Mouse (Mus musculus): Measurements from ENCODE around the gene Slc38a2. TPM values are rescaled to one million over a fixed set of nuclear protein-coding genes. Genes with fewer than 3 reads are reported as not detected.
A peak's percentile ranks its signal among the peaks of the same experiment; 100 is the strongest.

Slc38a2 gene
- polyA plus RNA-seq, 1 experiment from 2014 or later, result 149 TPM

- H3K4me3 ChIP-seq (ENCODE audit: low read depth, low read length), result peak overlapping the region; percentile 33
- peak; percentile 81 for ATAC-seq (ENCODE audit: insufficient number of reproducible peaks, insufficient read depth, low FRiP score, low read depth)
- H3K9ac ChIP-seq (replicated peaks; ENCODE audit: low read depth, low read length), result peak overlapping the region; percentile 36
- peak overlapping the region; percentile 48 for H3K4me2 ChIP-seq (replicated peaks; ENCODE audit: low read depth, low read length)
- H3K36me3 ChIP-seq (ENCODE audit: control insufficient read depth, insufficient read depth, low read length), result no peaks in the 10 kb centered on the region
- WGBS, result 23% methylated on average over 14 of the region's 14 CpGs
- H3K9me3 ChIP-seq (ENCODE audit: control insufficient read depth, low read depth, low read length), result no peaks in the 10 kb centered on the region
- peaks cover 5% of the 10 kb centered on the region; the same call in 1 of the 2 replicates for H3K4me1 ChIP-seq (ENCODE audit: control insufficient read depth, insufficient read depth, low read length)
- peak overlapping the region; percentile 79 for H3K27ac ChIP-seq (ENCODE audit: low read length)
- H3K27me3 ChIP-seq (ENCODE audit: control insufficient read depth, insufficient read depth, low read length), result no peaks in the 10 kb centered on the region
These were observed 9.5 kb upstream of the Slc38a2 start for GRCm38 (mm10) chr15:96708976-96709490.

GRCm38 (mm10) chr15:96708428-96708827 is 8.9 kb upstream of the Slc38a2 start:
- 77% methylated on average over 8 of the region's 8 CpGs for WGBS
- ATAC-seq (ENCODE audit: insufficient number of reproducible peaks, insufficient read depth, low FRiP score, low read depth), result no peak
- peaks cover 5% of the 10 kb centered on the region; the same call in 1 of the 2 replicates for H3K4me1 ChIP-seq (ENCODE audit: control insufficient read depth, insufficient read depth, low read length)
- no peaks in the 10 kb centered on the region for H3K36me3 ChIP-seq (ENCODE audit: control insufficient read depth, insufficient read depth, low read length)
- no peaks in the 10 kb centered on the region for H3K9me3 ChIP-seq (ENCODE audit: control insufficient read depth, low read depth, low read length)
- no peaks in the 10 kb centered on the region for H3K27me3 ChIP-seq (ENCODE audit: control insufficient read depth, insufficient read depth, low read length)
- H3K9ac ChIP-seq (replicated peaks; ENCODE audit: low read depth, low read length), result no peak overlapping the region
- no peak overlapping the region for H3K4me3 ChIP-seq (ENCODE audit: low read depth, low read length)
- H3K4me2 ChIP-seq (replicated peaks; ENCODE audit: low read depth, low read length), result no peak overlapping the region
- no peak overlapping the region for H3K27ac ChIP-seq (ENCODE audit: low read length)

GRCm38 (mm10) chr15:96707936-96708335 is 8.4 kb upstream of the Slc38a2 start:
- H3K4me3 ChIP-seq (ENCODE audit: low read depth, low read length), result no peak overlapping the region
- H3K27me3 ChIP-seq (ENCODE audit: control insufficient read depth, insufficient read depth, low read length), result no peaks in the 10 kb centered on the region
- ATAC-seq (ENCODE audit: insufficient number of reproducible peaks, insufficient read depth, low FRiP score, low read depth), result no peak
- H3K36me3 ChIP-seq (ENCODE audit: control insufficient read depth, insufficient read depth, low read length), result no peaks in the 10 kb centered on the region
- peaks cover 5% of the 10 kb centered on the region; the same call in 1 of the 2 replicates for H3K4me1 ChIP-seq (ENCODE audit: control insufficient read depth, insufficient read depth, low read length)
- no peak overlapping the region for H3K27ac ChIP-seq (ENCODE audit: low read length)
- no peak overlapping the region for H3K9ac ChIP-seq (replicated peaks; ENCODE audit: low read depth, low read length)
- H3K4me2 ChIP-seq (replicated peaks; ENCODE audit: low read depth, low read length), result no peak overlapping the region
- no peaks in the 10 kb centered on the region for H3K9me3 ChIP-seq (ENCODE audit: control insufficient read depth, low read depth, low read length)
- 55% methylated on average over 2 of the region's 2 CpGs for WGBS

GRCm38 (mm10) chr15:96702466-96703031 is 3.0 kb upstream of the Slc38a2 start:
- no peak for ATAC-seq (ENCODE audit: insufficient number of reproducible peaks, insufficient read depth, low FRiP score, low read depth)
- Histone ChIP-seq H3K27ac (ENCODE audit: low read length) (no peak overlapping the region), H3K36me3 (ENCODE audit: control insufficient read depth, insufficient read depth, low read length) (0 out of 2 replicates have a peak, but pooled peaks cover 4% of the 10 kb centered on the region), H3K4me1 (ENCODE audit: control insufficient read depth, insufficient read depth, low read length) (peaks cover 6% of the 10 kb centered on the region), H3K9me3 (ENCODE audit: control insufficient read depth, low read depth, low read length) (no peaks in the 10 kb centered on the region), H3K27me3 (ENCODE audit: control insufficient read depth, insufficient read depth, low read length) (no peaks in the 10 kb centered on the region), H3K4me2 (replicated peaks; ENCODE audit: low read depth, low read length) (no peak overlapping the region), H3K9ac (replicated peaks; ENCODE audit: low read depth, low read length) (no peak overlapping the region), H3K4me3 (ENCODE audit: low read depth, low read length) (no peak overlapping the region)
- WGBS, result 89% methylated on average over 12 of the region's 12 CpGs

GRCm38 (mm10) chr15:96700766-96701165 is 1.2 kb upstream of the Slc38a2 start:
- Histone ChIP-seq H3K27ac (ENCODE audit: low read length) (peak overlapping the region; percentile 96), H3K4me3 (ENCODE audit: low read depth, low read length) (0 out of 2 replicates have a peak overlapping the region, but pooled peaks have one; percentile 76)
- WGBS, result 24% methylated on average over 13 of the region's 13 CpGs

GRCm38 (mm10) chr15:96698658-96699448 is 677 bp downstream of the Slc38a2 start:
- H3K4me3 ChIP-seq (ENCODE audit: low read depth, low read length), result peak overlapping the region; percentile 76
- peak overlapping the region; percentile 90 for H3K4me2 ChIP-seq (replicated peaks; ENCODE audit: low read depth, low read length)
- H3K36me3 ChIP-seq (ENCODE audit: control insufficient read depth, insufficient read depth, low read length), result peaks cover 34% of the 10 kb centered on the region
- H3K9ac ChIP-seq (replicated peaks; ENCODE audit: low read depth, low read length), result peak overlapping the region; percentile 97
- peaks cover 26% of the 10 kb centered on the region for H3K4me1 ChIP-seq (ENCODE audit: control insufficient read depth, insufficient read depth, low read length)
- no peaks in the 10 kb centered on the region for H3K27me3 ChIP-seq (ENCODE audit: control insufficient read depth, insufficient read depth, low read length)
- no peaks in the 10 kb centered on the region for H3K9me3 ChIP-seq (ENCODE audit: control insufficient read depth, low read depth, low read length)
- under 1% methylated on average over 79 of the region's 101 CpGs for WGBS
- peak overlapping the region; percentile 96 for H3K27ac ChIP-seq (ENCODE audit: low read length)
- ATAC-seq (ENCODE audit: insufficient number of reproducible peaks, insufficient read depth, low FRiP score, low read depth), result peak; percentile 80

More at GRCm38 (mm10) chr15:96700766-96701165, 1.2 kb upstream of the Slc38a2 start:
- no peaks in the 10 kb centered on the region for H3K9me3 ChIP-seq (ENCODE audit: control insufficient read depth, low read depth, low read length)
- peak overlapping the region; percentile 82 for H3K4me2 ChIP-seq (replicated peaks; ENCODE audit: low read depth, low read length)
- H3K4me1 ChIP-seq (ENCODE audit: control insufficient read depth, insufficient read depth, low read length), result peaks cover 15% of the 10 kb centered on the region
- no peak for ATAC-seq (ENCODE audit: insufficient number of reproducible peaks, insufficient read depth, low FRiP score, low read depth)
- no peak overlapping the region; the same call in 1 of the 2 replicates for H3K9ac ChIP-seq (replicated peaks; ENCODE audit: low read depth, low read length)
- no peaks in the 10 kb centered on the region for H3K27me3 ChIP-seq (ENCODE audit: control insufficient read depth, insufficient read depth, low read length)
- peaks cover 15% of the 10 kb centered on the region; the same call in 1 of the 2 replicates for H3K36me3 ChIP-seq (ENCODE audit: control insufficient read depth, insufficient read depth, low read length)

GRCm38 (mm10) chr15:96697901-96698657 is 1.5 kb downstream of the Slc38a2 start:
- Histone ChIP-seq H3K9ac (replicated peaks; ENCODE audit: low read depth, low read length) (peak overlapping the region; percentile 97), H3K4me3 (ENCODE audit: low read depth, low read length) (peak overlapping the region; percentile 76), H3K4me1 (ENCODE audit: control insufficient read depth, insufficient read depth, low read length) (peaks cover 26% of the 10 kb centered on the region), H3K36me3 (ENCODE audit: control insufficient read depth, insufficient read depth, low read length) (peaks cover 42% of the 10 kb centered on the region), H3K4me2 (replicated peaks; ENCODE audit: low read depth, low read length) (peak overlapping the region; percentile 90), H3K9me3 (ENCODE audit: control insufficient read depth, low read depth, low read length) (no peaks in the 10 kb centered on the region), H3K27me3 (ENCODE audit: control insufficient read depth, insufficient read depth, low read length) (no peaks in the 10 kb centered on the region), H3K27ac (ENCODE audit: low read length) (peak overlapping the region; percentile 96)
- ATAC-seq (ENCODE audit: insufficient number of reproducible peaks, insufficient read depth, low FRiP score, low read depth), result no peak
- whole genome bisulfite sequencing, result 9% methylated on average over 19 of the region's 19 CpGs

Measured in stomach, embryonic 14.5 days (tissue).